Mouse (Mus musculus) MEL (cell line): ENCODE data around the gene Ppp4c. TPM values are rescaled to one million over a fixed set of nuclear protein-coding genes. Genes with fewer than 3 reads are reported as not detected.

Source experiments
- DNase-seq: peaks from one replicate; pipeline ENCODE4 v3.0.0; 2011; ENCODE audit warnings: low read depth, low spot score
- H3K27ac ChIP-seq: 2 replicates; pipeline ENCODE4 v1.5.1; 2012; ENCODE audit warnings: low read depth, mild to moderate bottlenecking, control low read depth, low read length, moderate library complexity; ENCODE audit not compliant: control insufficient read depth
- H3K27me3 ChIP-seq, 2 experiments: fragments of 150-350 bp in 1 of 2; sonication (generic) in 1 of 2; 2 replicates each; pipeline ENCODE4 v1.6.1; 2012; ENCODE audit warnings: low read length in 2 of 2, mild to moderate bottlenecking in 2 of 2, improper control_type of control experiment in 1 of 2, moderate library complexity in 1 of 2; ENCODE audit not compliant: insufficient read depth in 2 of 2, control insufficient read depth in 1 of 2
- H3K36me3 ChIP-seq, 2 experiments: 2 replicates each; pipeline ENCODE4 v1.6.1; 2012 to 2014; ENCODE audit warnings: low read length in 2 of 2, improper control_type of control experiment in 1 of 2, inconsistent platforms in 1 of 2, mild to moderate bottlenecking in 1 of 2; ENCODE audit not compliant: insufficient read depth in 2 of 2, control insufficient read depth in 1 of 2
- H3K4me1 ChIP-seq, 2 experiments: fragments of 150-350 bp in 1 of 2; sonication (generic) in 1 of 2; 2 replicates each; pipeline ENCODE4 v1.6.1; 2012; ENCODE audit warnings: low read length in 2 of 2, improper control_type of control experiment in 1 of 2, mild to moderate bottlenecking in 1 of 2; ENCODE audit not compliant: insufficient read depth in 2 of 2, control insufficient read depth in 1 of 2
- H3K4me3 ChIP-seq, 2 experiments: fragments of 150-350 bp in 1 of 2; sonication (generic) in 1 of 2; 2 replicates each; pipeline ENCODE4 v1.5.1; 2012; ENCODE audit warnings: low read depth in 2 of 2, low read length in 2 of 2, mild to moderate bottlenecking in 2 of 2, moderate library complexity in 2 of 2, control low read depth in 1 of 2, improper control_type of control experiment in 1 of 2; ENCODE audit not compliant: control insufficient read depth in 1 of 2, insufficient read depth in 1 of 2
- H3K79me2 ChIP-seq: 2 replicates; pipeline ENCODE4 v1.6.1; 2012; ENCODE audit warnings: mild to moderate bottlenecking, low read length, moderate library complexity; ENCODE audit not compliant: control insufficient read depth, poor library complexity, insufficient read depth
- H3K9ac ChIP-seq: 2 replicates; pipeline ENCODE4 v1.6.1; 2012; ENCODE audit warnings: low read depth, mild to moderate bottlenecking, control low read depth, low read length, moderate library complexity; ENCODE audit not compliant: control insufficient read depth, poor library complexity, severe bottlenecking
- H3K9me3 ChIP-seq: fragments of 150-350 bp; sonication (generic); replicated peaks from 2 replicates; pipeline ENCODE4 v1.6.1; 2012; ENCODE audit warnings: mild to moderate bottlenecking, low read length, improper control_type of control experiment, moderate library complexity; ENCODE audit not compliant: insufficient read depth
- CHD1 ChIP-seq: IDR thresholded peaks from 2 replicates; pipeline ENCODE4 v1.6.1; 2012; ENCODE audit warnings: low read depth, mild to moderate bottlenecking, inconsistent platforms, low read length, improper control_type of control experiment
- CHD2 ChIP-seq: IDR thresholded peaks from 2 replicates; pipeline ENCODE4 v1.6.1; 2011; ENCODE audit warnings: low read length, improper control_type of control experiment
- GATA1 ChIP-seq: IDR thresholded peaks from 2 replicates; pipeline ENCODE4 v1.6.1; 2011; ENCODE audit warnings: low read depth, low read length, improper control_type of control experiment
- JUND ChIP-seq: IDR thresholded peaks from 2 replicates; pipeline ENCODE4 v1.6.1; 2011; ENCODE audit warnings: low read depth, mild to moderate bottlenecking, improper control_type of control experiment, low read length
- NRF1 ChIP-seq: IDR thresholded peaks from 2 replicates; pipeline ENCODE4 v1.6.1; 2014; ENCODE audit warnings: low read depth, mild to moderate bottlenecking, inconsistent platforms, low read length, improper control_type of control experiment, moderate library complexity; ENCODE audit not compliant: poor library complexity, insufficient read depth, severe bottlenecking
- POLR2A ChIP-seq, 2 experiments: IDR thresholded peaks; 2 replicates each; pipeline ENCODE4 v1.6.1; 2011 to 2012; ENCODE audit warnings: low read length in 2 of 2, mild to moderate bottlenecking in 2 of 2, control low read depth in 1 of 2, improper control_type of control experiment in 1 of 2, low read depth in 1 of 2, moderate library complexity in 1 of 2; ENCODE audit not compliant: control insufficient read depth in 1 of 2, insufficient read depth in 1 of 2, poor library complexity in 1 of 2
- POLR2AphosphoS2 ChIP-seq: IDR thresholded peaks from 2 replicates; pipeline ENCODE4 v1.6.1; 2011; ENCODE audit warnings: low read length, improper control_type of control experiment
- POLR2AphosphoS5 ChIP-seq: IDR thresholded peaks from 2 replicates; pipeline ENCODE4 v1.6.1; 2012; ENCODE audit warnings: low read depth, borderline replicate concordance, mild to moderate bottlenecking, inconsistent platforms, low read length, moderate library complexity, mixed read lengths
- RAD21 ChIP-seq: IDR thresholded peaks from 2 replicates; pipeline ENCODE4 v1.6.1; 2011; ENCODE audit warnings: mild to moderate bottlenecking, low read depth, low read length, improper control_type of control experiment
- RCOR1 ChIP-seq: IDR thresholded peaks from 2 replicates; pipeline ENCODE4 v1.6.1; 2012; ENCODE audit warnings: low read depth, mild to moderate bottlenecking, inconsistent platforms, low read length, improper control_type of control experiment
- ZC3H11A ChIP-seq: IDR thresholded peaks from 2 replicates; pipeline ENCODE4 v1.6.1; 2012; ENCODE audit warnings: low read depth, mild to moderate bottlenecking, inconsistent platforms, low read length, improper control_type of control experiment
- ZKSCAN1 ChIP-seq: IDR thresholded peaks from 2 replicates; pipeline ENCODE4 v1.6.1; 2012; ENCODE audit warnings: low read depth, mild to moderate bottlenecking, inconsistent platforms, low read length, improper control_type of control experiment, moderate library complexity
- ZMIZ1 ChIP-seq: IDR thresholded peaks from 2 replicates; pipeline ENCODE4 v1.6.1; 2012; ENCODE audit warnings: low read depth, mild to moderate bottlenecking, inconsistent platforms, low read length, improper control_type of control experiment, moderate library complexity
- ZNF384 ChIP-seq: IDR thresholded peaks from 2 replicates; pipeline ENCODE4 v1.6.1; 2012; ENCODE audit warnings: low read depth, mild to moderate bottlenecking, inconsistent platforms, low read length, improper control_type of control experiment
- polyA plus RNA-seq, 2 experiments: library from polyadenylated mRNA; stranded (reverse) in 1 of 2; unstranded in 1 of 2; fragments of >175 nt in 1 of 2; fragments of >200 nt in 1 of 2; gene quantifications; 2 replicates each; pipeline versions ENCODE4 v1.2.1 to v1.2.4; 2012; ENCODE audit warnings: low replicate concordance in 2 of 2, low read depth in 1 of 2; ENCODE audit not compliant: insufficient read length in 2 of 2, insufficient read depth in 1 of 2, missing spikeins in 1 of 2
- total RNA-seq: library from RNA; depleted of rRNA; stranded (reverse); fragments of 300-350 nt; gene quantifications from 2 replicates; pipeline ENCODE4 v1.2.3, GENCODE M21; 2012

Gene Ppp4c
- total and polyA plus RNA-seq, 3 experiments: 257 to 540 (median 265) TPM

DNA sequence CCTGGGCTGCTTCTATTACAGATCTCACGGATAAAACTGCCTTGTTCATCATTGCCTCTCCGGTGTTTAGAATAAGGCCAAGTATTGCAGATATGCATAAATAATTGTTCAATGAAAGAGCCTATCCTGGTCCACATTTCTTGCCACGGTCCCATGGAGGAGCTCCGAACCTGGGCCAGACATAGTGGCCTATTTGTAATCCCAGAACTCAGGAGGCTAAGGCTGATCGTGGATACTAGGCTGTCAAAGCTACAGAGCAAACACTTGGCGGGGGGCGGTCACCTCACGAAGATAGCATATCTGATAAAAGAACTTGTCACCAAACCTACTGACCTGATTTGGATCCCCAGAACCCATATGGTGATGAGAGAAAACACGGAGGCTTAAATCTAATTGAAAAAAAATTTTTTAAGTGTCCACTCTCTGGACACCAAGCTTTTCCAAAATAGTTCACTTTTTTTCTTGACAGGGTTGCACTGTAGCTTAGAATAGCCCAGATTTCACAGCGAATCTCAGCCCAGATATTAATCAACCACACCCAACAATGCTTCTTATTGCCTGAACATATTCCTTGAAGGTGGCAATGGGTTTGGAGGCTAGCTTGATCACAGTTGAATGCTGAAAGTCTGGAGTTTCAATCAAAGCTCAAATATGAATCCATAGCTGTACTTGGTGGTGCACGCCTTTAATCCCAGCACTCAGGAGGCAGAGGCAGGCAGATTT lies 586 bp upstream of the Ppp4c start:
- Histone ChIP-seq H3K27me3 (no peaks in the 10 kb centered on the region), H3K27ac (peak overlapping the region; percentile 95), H3K36me3 (peaks cover 15 to 26% of the 10 kb centered on the region in 2 experiments), H3K9ac (peak overlapping the region; percentile 75), H3K4me3 (peak overlapping the region; percentile 55 to 96), H3K9me3 (no peaks in the 10 kb centered on the region), H3K4me1 (peaks cover 0 to 19% of the 10 kb centered on the region in 2 experiments; a peak in 3 of 4 replicates), H3K79me2 (peaks cover 36% of the 10 kb centered on the region)
- peak; percentile 60 for DNase-seq
- TF ChIP-seq ZKSCAN1 (peak; percentile 2; the same call in 1 of the 2 replicates), NRF1 (no peak), POLR2A (IDR thresholded peaks at IDR 0.05; ENCODE audit: control insufficient read depth in 1 of 2, insufficient read depth in 1 of 2, low read depth in 1 of 2, low read length in 2 of 2, poor library complexity in 1 of 2) (peak in 1 of 2 experiments; percentile 12; a peak in 2 of 4 replicates), GATA1 (peak; percentile 10; the same call in 1 of the 2 replicates), ZNF384 (0 out of 2 replicates have a peak, but pooled peaks have one; percentile 27), CHD2 (0 out of 2 replicates have a peak, but pooled peaks have one; percentile 4), RCOR1 (peak; percentile 86), CHD1 (no peak; the same call in 1 of the 2 replicates), POLR2AphosphoS5 (no peak), ZMIZ1 (no peak; the same call in 1 of the 2 replicates), RAD21 (no peak)

DNA sequence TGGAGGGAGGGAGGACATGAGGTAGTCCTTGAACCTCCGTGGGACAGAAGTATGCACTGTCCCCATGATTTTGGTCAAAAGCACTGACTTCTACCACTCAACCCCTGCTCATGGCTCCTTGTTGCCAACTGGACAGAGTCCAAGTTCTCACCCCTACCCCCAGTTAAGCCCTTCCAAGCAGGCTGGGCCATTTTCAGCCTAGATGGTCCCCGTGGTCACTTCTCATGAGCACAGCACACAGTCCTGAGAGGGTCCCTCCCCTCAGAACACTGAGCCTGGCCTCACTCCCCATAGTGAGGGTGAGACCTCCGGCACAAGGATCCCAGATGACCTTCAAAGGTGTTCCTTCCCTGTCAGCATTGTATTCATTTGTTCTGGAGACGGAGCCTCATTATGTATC lies 3.2 kb downstream of the Ppp4c start:
- Histone ChIP-seq H3K36me3 (peaks cover 7 to 9% of the 10 kb centered on the region in 2 experiments; a peak in 2 of 4 replicates), H3K9me3 (no peaks in the 10 kb centered on the region), H3K4me3 (no peak overlapping the region), H3K27me3 (no peaks in the 10 kb centered on the region), H3K79me2 (peaks cover 17% of the 10 kb centered on the region), H3K4me1 (peaks cover 0 to 9% of the 10 kb centered on the region in 2 experiments; a peak in 2 of 4 replicates), H3K27ac (no peak overlapping the region), H3K9ac (no peak overlapping the region)
- no peak for DNase-seq
- TF ChIP-seq ZKSCAN1: no peak
- no peak for TF ChIP-seq GATA1
- TF ChIP-seq JUND: no peak
- TF ChIP-seq POLR2AphosphoS2: no peak
- no peak for TF ChIP-seq CHD2
- no peak for TF ChIP-seq ZC3H11A
- TF ChIP-seq, all 39 proteins: peak for 0
